Mouse (Mus musculus) cerebellum, adult 2 months (tissue): ENCODE measurements around the gene Plac9a.

Experiments
- CTCF ChIP-seq: fragments of 200-500 bp; IDR thresholded peaks from 2 replicates; pipeline ENCODE4 v1.5.1; 2011; ENCODE audit warnings: low read depth, mild to moderate bottlenecking, control low read depth, low read length, moderate library complexity, borderline replicate concordance; ENCODE audit not compliant: insufficient read depth
- POLR2A ChIP-seq: fragments of 200-500 bp; IDR thresholded peaks from 2 replicates; pipeline ENCODE4 v1.6.1; 2011; ENCODE audit warnings: low read length, control low read depth, borderline replicate concordance; ENCODE audit not compliant: insufficient read depth

GRCm38 (mm10) chr14:25850433-25850832 lies 52.5 kb downstream of the Plac9a start:
- no peak for TF ChIP-seq POLR2A
- no peak for TF ChIP-seq CTCF
